Mouse (Mus musculus): ENCODE data around the gene Selenom. TPM values are rescaled to one million over a fixed set of nuclear protein-coding genes. Genes with fewer than 3 reads are reported as not detected.

The Selenom gene
- total RNA-seq, 2 experiments from 2014 or later, result 229 to 234 TPM

- DNase-seq (ENCODE audit: low spot score in 2 of 2), result no peak
These were observed 33.5 kb downstream of the Selenom start for GRCm38 (mm10) chr11:3547969-3548368.

GRCm38 (mm10) chr11:3548564-3549295 is 34.2 kb downstream of the Selenom start:
- DNase-seq (ENCODE audit: low spot score in 2 of 2), result no peak

- DNase-seq (ENCODE audit: low spot score in 2 of 2), result no peak
These were observed 35.3 kb downstream of the Selenom start for GRCm38 (mm10) chr11:3549791-3550190.

GRCm38 (mm10) chr11:3554976-3555375 is 40.5 kb downstream of the Selenom start:
- DNase-seq (ENCODE audit: low spot score in 2 of 2), result no peak

DNA sequence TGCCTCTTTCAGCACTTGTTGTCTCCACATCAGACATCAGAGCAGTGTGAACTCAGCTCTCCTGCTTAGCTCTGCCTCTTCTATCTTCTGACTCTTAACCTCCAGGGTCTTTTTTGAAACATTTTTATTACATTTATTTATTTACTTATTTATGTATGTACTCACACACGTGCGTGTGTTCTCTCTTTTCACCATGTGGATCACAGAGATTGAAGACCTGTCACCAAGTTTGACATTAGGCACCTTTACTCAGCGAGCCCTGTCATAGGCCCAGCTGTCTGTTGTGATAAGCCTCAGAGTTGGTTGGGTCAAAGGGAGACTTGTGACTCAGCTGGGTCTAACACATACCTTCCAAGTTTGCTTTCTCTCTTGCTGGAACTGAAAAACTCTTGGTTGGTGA is 43.4 kb downstream of the Selenom start:
- DNase-seq (ENCODE audit: low spot score in 2 of 2), result no peak

GRCm38 (mm10) chr11:3560202-3560601 is 45.7 kb downstream of the Selenom start:
- DNase-seq (ENCODE audit: low spot score in 2 of 2), result no peak

DNA sequence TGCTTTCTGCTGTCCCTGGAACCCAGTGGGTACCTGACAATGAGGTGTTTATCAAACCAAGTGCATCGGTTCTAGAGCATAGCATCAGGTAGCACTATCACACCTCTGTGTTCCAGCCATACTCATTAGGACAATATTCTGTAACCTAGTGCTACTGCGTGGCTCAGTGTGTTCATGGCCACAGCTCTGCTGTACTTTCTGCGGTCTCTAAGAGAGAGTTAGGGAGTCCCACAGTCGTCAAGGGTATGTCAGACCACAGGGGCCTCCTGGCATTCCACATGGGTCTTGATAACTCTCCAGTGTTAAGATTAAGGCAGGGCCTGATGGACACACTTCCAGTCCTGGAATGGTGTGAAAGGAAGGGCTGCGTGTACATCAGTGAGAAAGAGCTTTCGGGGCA is 49.4 kb downstream of the Selenom start:
- DNase-seq (ENCODE audit: low spot score in 2 of 2), result no peak

DNA sequence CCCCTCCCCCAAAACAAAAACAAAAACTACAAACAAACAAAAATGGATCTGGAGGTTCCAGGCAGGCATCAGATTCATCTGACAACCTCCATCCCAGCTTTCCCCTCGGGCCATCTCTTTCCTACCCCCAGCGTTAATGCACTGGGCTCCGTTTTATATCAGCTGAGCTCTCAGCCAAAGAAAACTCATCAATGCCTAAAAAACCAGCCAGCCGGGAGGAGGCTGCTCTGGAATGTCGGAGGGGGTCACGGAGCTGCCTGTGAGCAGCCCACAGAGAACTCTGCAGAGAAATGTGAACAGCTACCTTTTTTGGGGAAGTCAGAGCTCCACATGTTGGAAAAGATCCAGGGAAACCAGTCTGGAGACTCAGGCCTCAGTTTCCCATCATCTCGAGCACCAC is 50.0 kb downstream of the Selenom start:
- DNase-seq (ENCODE audit: low spot score in 2 of 2), result no peak

DNA sequence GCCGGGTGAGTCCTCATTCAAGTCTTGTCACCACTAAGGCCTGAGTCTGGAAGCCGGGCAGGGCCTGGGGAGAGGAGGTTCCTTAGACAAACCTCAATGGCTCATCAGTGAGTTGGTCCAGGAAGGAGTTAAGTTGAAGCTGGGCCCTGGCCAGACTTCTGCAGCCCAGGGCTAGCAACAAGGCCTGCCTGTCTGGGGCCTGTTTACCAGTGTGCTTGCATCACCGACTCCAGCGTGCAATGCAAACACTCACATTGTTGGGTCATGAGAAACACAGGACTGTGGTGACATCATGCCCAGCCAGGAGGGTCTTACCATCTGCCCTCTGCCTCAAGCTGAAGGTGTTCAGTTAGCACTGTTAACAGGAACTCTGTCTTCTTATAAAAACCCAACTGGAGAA is 51.5 kb downstream of the Selenom start:
- DNase-seq (ENCODE audit: low spot score in 2 of 2), result no peak

Other genes starting within 250 kb of the Selenom start
- gene Drg1, start 248.3 kb upstream of the Selenom start, total RNA-seq (2021), result 100 to 1,000 TPM in 1 of 2 experiments, 10 to 100 TPM in 1; 89.8 to 103 TPM
- 10 to 100 TPM; 50.3 to 50.4 TPM for gene Patz1, start 225.8 kb upstream of the Selenom start, total RNA-seq (2021)
- 10 to 100 TPM; 29.5 to 35.1 TPM for gene Pik3ip1, start 184.3 kb upstream of the Selenom start, total RNA-seq (2021)
- 100 to 1,000 TPM in 1 of 2 experiments, 10 to 100 TPM in 1; 98.7 to 113 TPM for gene Limk2, start 105.5 kb upstream of the Selenom start, total RNA-seq (2021)
- gene Rnf185, start 62.3 kb upstream of the Selenom start, total RNA-seq (2021), result 10 to 100 TPM; 22.9 to 24.9 TPM
- gene Pla2g3, start 26.4 kb upstream of the Selenom start, total RNA-seq (2021), result 10 to 100 TPM in 1 of 2 experiments, 1 to 10 TPM in 1; 7.1 to 13.0 TPM
- gene Inpp5j, start 9.9 kb upstream of the Selenom start, total RNA-seq (2021), result 10 to 100 TPM; 66.1 to 72.1 TPM
- 10 to 100 TPM; 11.5 to 16.1 TPM for gene Smtn, start 25.9 kb downstream of the Selenom start, total RNA-seq (2021)
- 10 to 100 TPM; 41.8 to 44.0 TPM for gene Morc2a, start 134.5 kb downstream of the Selenom start, total RNA-seq (2021)

Measured in layer of hippocampus, postnatal 14 days (tissue).